Mouse (Mus musculus) spleen, postnatal 4 days (tissue): ENCODE measurements around the gene Prdm13.

Experiments
- DNase-seq, 2 experiments: peaks; one replicate each; pipeline ENCODE4 v3.0.0; 2022; ENCODE audit warnings: low spot score in 2 of 2

Gene Prdm13

GRCm38 (mm10) chr4:21685595-21686091, at the start of gene Prdm13:
Prdm13 (minus strand) TSS chr4:21685963.
- no peak for DNase-seq

DNA sequence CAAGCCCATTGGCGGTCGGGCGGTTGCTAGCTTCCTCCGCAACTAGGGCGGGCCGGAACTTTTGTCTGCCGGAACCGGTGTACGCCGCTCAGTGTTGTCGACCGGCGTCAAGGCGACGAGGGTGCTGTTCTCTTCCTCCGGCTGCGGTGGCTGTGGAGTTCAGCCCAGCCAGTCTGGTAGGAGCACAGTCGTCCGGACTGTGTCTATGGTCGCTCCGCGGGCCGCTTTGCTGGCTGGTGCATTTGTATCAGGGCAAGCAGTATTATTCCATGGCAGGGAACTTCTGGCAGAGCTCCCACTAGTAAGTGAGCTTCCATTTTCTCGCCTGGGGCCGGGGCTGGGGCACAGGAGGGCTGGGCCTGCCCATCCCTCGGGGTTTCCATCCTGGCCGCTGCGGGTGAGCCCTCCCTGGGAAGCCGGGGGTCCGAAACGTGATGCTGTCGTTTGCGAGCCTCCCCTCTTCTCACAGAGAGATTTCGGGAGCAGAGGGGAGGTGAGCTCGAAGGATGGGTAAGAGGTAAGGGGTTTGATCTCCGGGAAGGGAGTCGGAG, 41.9 kb upstream of the Prdm13 start, which contains the start of gene Ccnc:
TSS of gene Ccnc (plus strand) at position 87 of the 551 bp plus-strand sequence.
- DNase-seq, result peak; percentile 93 to 96

- DNase-seq, result peak; percentile 27 to 62
These were observed 41.3 kb upstream of the Prdm13 start for GRCm38 (mm10) chr4:21726912-21727614.

GRCm38 (mm10) chr4:21722752-21723334, 37.1 kb upstream of the Prdm13 start:
- no peak for DNase-seq

DNA sequence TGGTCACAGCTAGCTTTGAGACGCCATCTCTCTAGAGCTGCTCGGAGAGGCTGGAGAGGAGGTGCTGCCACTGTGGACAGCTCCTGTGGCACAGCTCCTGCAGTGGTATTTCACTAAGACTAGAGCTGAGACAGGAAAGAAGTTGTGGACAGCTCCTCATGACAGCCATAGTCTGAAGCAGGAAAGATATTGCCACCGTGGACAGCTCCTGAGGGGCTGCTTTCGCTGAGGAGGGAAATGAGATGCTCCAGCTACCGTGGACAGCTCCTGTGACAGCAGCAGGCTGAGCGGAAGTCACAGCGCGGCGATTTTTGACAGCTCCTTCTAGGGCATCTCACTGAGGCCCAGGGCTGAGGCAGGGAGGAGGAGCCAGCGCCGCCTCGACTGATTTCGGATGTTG, 26.4 kb upstream of the Prdm13 start:
- DNase-seq, result peak; percentile 71 to 81

GRCm38 (mm10) chr4:21705046-21705445, 19.3 kb upstream of the Prdm13 start:
- no peak for DNase-seq

GRCm38 (mm10) chr4:21695638-21696254, 10.0 kb upstream of the Prdm13 start:
- peak; percentile 38 to 78 for DNase-seq

- no peak for DNase-seq
These were observed 4.5 kb upstream of the Prdm13 start for GRCm38 (mm10) chr4:21690221-21690620.

- no peak for DNase-seq
These were observed 3.8 kb upstream of the Prdm13 start for GRCm38 (mm10) chr4:21689492-21689941.

DNA sequence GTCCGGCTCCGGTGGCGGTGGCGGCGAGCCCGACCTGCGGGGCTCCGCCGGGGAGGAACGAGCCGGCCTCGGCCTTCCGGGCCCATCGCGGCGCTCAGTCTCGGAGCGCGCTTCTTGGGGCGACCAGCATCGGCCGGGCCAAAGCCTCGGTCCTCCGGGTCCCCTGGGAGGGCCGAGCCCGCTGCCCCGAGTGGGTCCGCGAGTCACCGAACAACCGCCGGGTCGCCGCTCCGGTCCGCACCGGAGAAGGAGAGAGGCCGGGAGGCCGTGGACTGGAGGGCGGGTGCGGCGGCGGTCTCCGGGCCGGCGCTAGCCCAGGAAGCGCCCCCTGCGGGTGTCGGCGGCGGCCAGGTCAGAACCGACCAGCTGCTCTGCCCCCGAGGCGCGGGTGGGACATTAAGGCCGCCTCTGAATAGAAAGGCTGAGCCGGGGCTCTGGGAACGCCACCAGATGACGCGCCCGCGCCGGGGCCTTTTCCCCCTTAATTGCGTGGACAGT, 3.0 kb upstream of the Prdm13 start:
- DNase-seq, result no peak

GRCm38 (mm10) chr4:21687783-21688702, 2.3 kb upstream of the Prdm13 start:
- DNase-seq, result no peak

- no peak for DNase-seq
These were observed 1.2 kb upstream of the Prdm13 start for GRCm38 (mm10) chr4:21686934-21687333.

- DNase-seq, result no peak
These were observed 653 bp upstream of the Prdm13 start for GRCm38 (mm10) chr4:21686416-21686815.

DNA sequence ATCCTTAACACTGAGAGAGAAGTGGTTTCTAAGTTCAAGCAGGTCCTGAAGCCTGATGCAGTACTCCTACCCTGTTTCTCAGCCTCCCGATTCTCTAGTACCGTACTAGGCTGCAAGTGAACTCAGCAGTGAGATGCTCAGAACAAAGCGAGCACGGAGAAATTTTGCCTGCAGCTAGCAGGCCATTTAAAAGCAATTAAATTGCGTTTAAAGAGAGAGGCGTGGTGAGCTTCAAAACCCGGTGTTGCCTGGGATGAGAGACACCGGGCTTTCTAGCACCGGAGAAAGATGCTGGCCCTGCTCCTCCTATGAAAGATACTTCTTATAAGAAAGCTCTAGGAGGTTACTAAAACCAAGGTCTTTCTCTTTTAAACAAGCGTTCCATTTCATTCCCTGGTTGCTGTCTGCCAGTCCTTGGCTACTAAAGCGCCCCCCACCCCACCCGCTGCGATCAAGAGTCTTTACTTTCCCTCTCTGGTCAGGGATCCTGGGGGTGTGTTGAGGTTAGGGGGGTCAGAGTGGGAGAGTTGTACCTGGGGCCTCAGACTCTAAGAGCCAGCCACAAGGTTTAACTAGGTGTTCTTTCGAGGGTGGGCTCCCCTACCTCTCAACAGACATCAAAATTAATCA, 1.3 kb downstream of the Prdm13 start:
- DNase-seq, result no peak

- no peak for DNase-seq
These were observed 3.2 kb downstream of the Prdm13 start for GRCm38 (mm10) chr4:21682421-21683150.

GRCm38 (mm10) chr4:21680971-21681370, 4.8 kb downstream of the Prdm13 start:
- no peak for DNase-seq

GRCm38 (mm10) chr4:21679624-21680480, 5.9 kb downstream of the Prdm13 start:
- peak in 1 of 2 experiments; percentile 59 for DNase-seq

DNA sequence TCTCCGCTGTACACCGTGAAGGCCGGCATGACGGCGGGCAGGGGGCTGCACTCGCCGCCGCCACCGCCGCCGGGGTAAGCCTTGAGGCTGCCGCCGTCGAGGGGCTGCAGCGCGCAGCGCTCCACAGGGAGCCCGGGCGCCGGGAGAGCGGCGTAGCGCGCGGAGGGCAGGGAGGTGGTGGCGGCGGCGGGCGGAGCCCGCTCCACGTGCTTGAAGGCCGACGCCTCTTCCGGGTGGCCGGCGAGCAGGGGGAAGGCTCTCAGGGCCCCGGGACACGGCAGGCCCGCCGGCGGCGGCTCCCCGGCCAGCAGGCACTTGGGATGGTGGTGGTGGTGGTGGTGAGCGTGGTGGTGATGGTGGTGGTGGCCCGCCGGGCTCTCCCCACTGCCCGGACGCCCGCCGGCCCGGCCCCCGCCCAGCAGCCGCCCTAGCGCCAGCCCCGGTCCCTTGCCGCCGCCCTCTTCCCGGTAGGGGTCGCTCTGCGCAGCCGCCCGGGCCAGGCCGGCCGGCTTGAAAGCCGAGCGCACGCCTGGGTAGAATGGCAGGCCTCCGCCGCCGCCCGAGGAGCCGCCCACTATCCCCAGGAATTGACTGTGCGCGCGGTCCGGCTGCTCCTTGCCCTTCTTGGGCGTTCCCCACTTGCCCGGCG, 6.7 kb downstream of the Prdm13 start:
- peak; percentile 23 to 68 for DNase-seq
